Mouse (Mus musculus): ENCODE results near the gene Gm20721. TPM values are rescaled to one million over a fixed set of nuclear protein-coding genes. Genes with fewer than 3 reads are reported as not detected.
A peak's percentile ranks its signal among the peaks of the same experiment; 100 is the strongest.
"Not testable (repeated sequence)": the region's sequence is repeated elsewhere in the genome, so short reads cannot be mapped to it uniquely, and the experiment has no call there.

Gm20721 gene
- polyA plus RNA-seq, 1 experiment from 2014 or later = 8.8 TPM

GRCm38 (mm10) chr2:174328926-174329662 is 17.4 kb downstream of the Gm20721 start:
- peak overlapping the region; percentile 95 for H3K4me3 ChIP-seq
- H3K27ac ChIP-seq (replicated peaks) = peak overlapping the region; percentile 99
- peak overlapping the region; percentile 99 for H3K9ac ChIP-seq (replicated peaks)
- H3K27me3 ChIP-seq = peaks cover 13% of the 10 kb centered on the region; the same call in 1 of the 2 replicates
- H3K4me2 ChIP-seq (replicated peaks) = peak overlapping the region; percentile 68
- 40% methylated on average over 51 of the region's 58 CpGs for WGBS
- no peaks in the 10 kb centered on the region for H3K36me3 ChIP-seq
- H3K9me3 ChIP-seq = no peaks in the 10 kb centered on the region
- peak; percentile 0 for ATAC-seq (ENCODE audit: low FRiP score, low read depth)
- peaks cover 38% of the 10 kb centered on the region for H3K4me1 ChIP-seq

DNA sequence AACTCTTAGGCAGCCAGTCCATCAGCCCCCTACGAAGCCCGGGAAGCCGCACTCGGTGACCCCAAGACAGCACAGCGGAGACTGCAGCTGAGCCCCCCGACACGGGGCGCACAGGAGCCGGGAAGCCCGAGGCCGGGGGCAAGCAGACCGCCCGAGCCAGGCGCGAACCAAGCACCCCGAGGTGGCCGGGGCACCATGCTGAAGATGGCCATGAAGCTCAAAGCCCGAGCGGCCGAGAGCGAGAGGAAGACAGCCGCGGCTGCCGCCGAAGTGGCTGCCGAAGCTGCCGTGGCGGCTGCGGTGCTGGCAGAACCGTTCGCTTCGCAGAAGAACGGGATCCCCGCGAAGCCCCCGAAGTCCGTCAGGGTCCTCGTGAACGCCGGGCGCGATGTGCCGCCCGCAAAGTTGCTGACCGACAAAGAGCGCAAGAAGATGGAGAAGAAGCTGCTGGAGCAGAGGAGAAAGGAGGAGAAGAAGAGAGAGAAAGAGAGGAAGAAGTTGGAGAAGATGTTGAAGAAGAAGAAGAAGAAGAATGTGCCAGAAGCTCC is 18.1 kb downstream of the Gm20721 start:
- H3K9ac ChIP-seq (replicated peaks) = peak overlapping the region; percentile 99; the same call in 1 of the 2 replicates
- peak overlapping the region; percentile 95 for H3K4me3 ChIP-seq
- H3K4me2 ChIP-seq (replicated peaks) = peak overlapping the region; percentile 68
- peak overlapping the region; percentile 99 for H3K27ac ChIP-seq (replicated peaks)
- no peaks in the 10 kb centered on the region for H3K36me3 ChIP-seq
- H3K27me3 ChIP-seq = peaks cover 13% of the 10 kb centered on the region; the same call in 1 of the 2 replicates
- 47% methylated on average over 46 of the region's 46 CpGs for WGBS
- no peak for ATAC-seq (ENCODE audit: low FRiP score, low read depth)
- no peaks in the 10 kb centered on the region for H3K9me3 ChIP-seq
- peaks cover 32% of the 10 kb centered on the region for H3K4me1 ChIP-seq

DNA sequence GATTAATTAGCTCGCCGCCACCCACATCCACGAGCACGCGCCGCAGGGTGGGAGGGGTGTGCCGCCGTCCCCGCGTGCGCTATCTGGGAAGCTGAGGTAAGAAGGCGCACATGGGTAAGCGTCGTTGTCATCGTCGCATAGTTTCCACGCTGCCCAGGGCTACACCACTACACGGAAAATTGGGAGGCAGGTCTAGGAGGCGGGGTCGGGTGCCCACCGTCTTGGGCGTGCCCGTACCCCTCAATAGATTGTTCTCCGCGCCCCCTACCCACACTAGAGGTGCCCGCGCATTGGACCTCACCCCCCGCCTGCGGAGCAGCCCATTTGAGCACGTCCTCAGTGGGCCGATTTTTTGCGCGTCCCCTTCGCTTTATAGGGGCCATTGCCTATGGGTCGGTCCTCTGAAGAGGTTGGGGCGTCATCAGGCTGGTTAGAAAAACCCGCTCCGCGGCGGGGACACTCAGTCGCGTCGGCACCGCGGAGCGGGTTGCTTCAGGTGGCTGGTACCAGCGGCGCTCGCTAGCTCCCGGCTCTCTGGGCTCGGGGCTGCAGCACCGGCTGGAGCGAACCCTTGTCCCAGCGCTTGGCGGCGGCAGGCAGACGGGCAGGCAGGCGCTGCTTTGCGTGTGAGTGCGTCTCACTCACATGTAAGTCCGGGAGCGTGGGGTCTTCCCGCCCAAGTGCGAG is 19.1 kb downstream of the Gm20721 start:
- ATAC-seq (ENCODE audit: low FRiP score, low read depth) = peak; percentile 33
- H3K4me2 ChIP-seq (replicated peaks) = peak overlapping the region; percentile 68
- H3K9ac ChIP-seq (replicated peaks) = peak overlapping the region; percentile 51
- H3K9me3 ChIP-seq = no peaks in the 10 kb centered on the region
- peaks cover 13% of the 10 kb centered on the region; the same call in 1 of the 2 replicates for H3K27me3 ChIP-seq
- H3K36me3 ChIP-seq = no peaks in the 10 kb centered on the region
- peak overlapping the region; percentile 54; the same call in 1 of the 2 replicates for H3K27ac ChIP-seq (replicated peaks)
- WGBS = 62% methylated on average over 64 of the region's 64 CpGs
- peaks cover 23% of the 10 kb centered on the region for H3K4me1 ChIP-seq
- H3K4me3 ChIP-seq = peak overlapping the region; percentile 95

DNA sequence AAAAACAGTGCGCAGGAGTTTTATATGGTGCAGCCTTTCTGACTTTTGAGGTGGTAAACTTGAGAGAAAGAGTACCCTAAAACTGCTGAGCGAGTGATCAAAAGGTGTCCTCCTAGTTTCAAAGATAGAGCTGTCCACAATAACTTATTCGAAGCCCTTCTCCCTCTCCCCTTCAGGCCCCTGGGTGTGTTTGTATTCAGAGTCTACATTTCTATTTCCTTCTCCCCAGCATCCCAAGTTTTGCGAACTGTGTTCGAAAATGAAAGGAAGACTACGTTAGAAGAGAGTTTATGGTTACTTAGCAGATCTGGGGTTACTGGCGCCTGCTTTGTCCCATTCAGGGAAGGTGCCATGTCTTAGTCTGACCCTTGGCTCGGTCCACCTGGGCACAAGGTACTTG is 20.0 kb downstream of the Gm20721 start:
- Histone ChIP-seq H3K4me3 (peak overlapping the region; percentile 95), H3K9ac (replicated peaks) (peak overlapping the region; percentile 51; the same call in 1 of the 2 replicates), H3K27ac (replicated peaks) (no peak overlapping the region), H3K36me3 (no peaks in the 10 kb centered on the region), H3K4me2 (replicated peaks) (peak overlapping the region; percentile 68), H3K4me1 (peaks cover 15% of the 10 kb centered on the region), H3K9me3 (no peaks in the 10 kb centered on the region), H3K27me3 (peaks cover 13% of the 10 kb centered on the region; the same call in 1 of the 2 replicates)
- no peak for ATAC-seq (ENCODE audit: low FRiP score, low read depth)
- 69% methylated on average over 8 of the region's 8 CpGs for WGBS

DNA sequence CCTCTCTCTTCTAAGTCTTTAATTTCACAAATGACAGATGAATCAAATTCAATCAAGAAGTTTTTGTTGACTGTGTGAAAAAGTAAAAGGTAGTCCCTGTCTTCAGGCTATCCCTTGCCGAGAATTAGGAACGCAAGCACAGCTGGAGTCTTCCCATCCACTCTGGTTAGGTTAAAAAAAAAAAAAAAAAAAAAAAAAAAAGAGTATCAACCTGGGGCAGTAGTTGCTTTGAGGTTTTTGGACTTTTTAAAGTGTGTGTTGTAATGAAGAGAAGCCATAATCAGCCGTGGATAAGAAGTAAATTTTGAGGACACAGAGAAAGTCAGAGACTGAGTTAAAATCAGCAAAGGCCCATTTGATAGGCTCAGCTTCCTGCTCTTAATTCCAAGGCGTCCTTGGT is 20.5 kb downstream of the Gm20721 start:
- no peaks in the 10 kb centered on the region for H3K9me3 ChIP-seq
- 58% methylated on average over 4 of the region's 4 CpGs for WGBS
- peaks cover 15% of the 10 kb centered on the region for H3K4me1 ChIP-seq
- peaks cover 13% of the 10 kb centered on the region; the same call in 1 of the 2 replicates for H3K27me3 ChIP-seq
- H3K27ac ChIP-seq (replicated peaks) = no peak overlapping the region
- no peak overlapping the region for H3K4me2 ChIP-seq (replicated peaks)
- H3K9ac ChIP-seq (replicated peaks) = no peak overlapping the region
- ATAC-seq (ENCODE audit: low FRiP score, low read depth) = no peak
- H3K4me3 ChIP-seq = no peak overlapping the region
- H3K36me3 ChIP-seq = no peaks in the 10 kb centered on the region

- Histone ChIP-seq H3K4me2 (replicated peaks) (no peak overlapping the region), H3K4me1 (no peaks in the 10 kb centered on the region), H3K4me3 (no peak overlapping the region), H3K27ac (replicated peaks) (no peak overlapping the region), H3K36me3 (no peaks in the 10 kb centered on the region), H3K9me3 (no peaks in the 10 kb centered on the region), H3K27me3 (no peaks in the 10 kb centered on the region; the same call in 1 of the 2 replicates), H3K9ac (replicated peaks) (no peak overlapping the region)
- ATAC-seq (ENCODE audit: low FRiP score, low read depth) = no peak
- 89% methylated on average over 9 of the region's 9 CpGs for WGBS
Observed at GRCm38 (mm10) chr2:174316661-174317060, 29.9 kb downstream of the Gm20721 start.

DNA sequence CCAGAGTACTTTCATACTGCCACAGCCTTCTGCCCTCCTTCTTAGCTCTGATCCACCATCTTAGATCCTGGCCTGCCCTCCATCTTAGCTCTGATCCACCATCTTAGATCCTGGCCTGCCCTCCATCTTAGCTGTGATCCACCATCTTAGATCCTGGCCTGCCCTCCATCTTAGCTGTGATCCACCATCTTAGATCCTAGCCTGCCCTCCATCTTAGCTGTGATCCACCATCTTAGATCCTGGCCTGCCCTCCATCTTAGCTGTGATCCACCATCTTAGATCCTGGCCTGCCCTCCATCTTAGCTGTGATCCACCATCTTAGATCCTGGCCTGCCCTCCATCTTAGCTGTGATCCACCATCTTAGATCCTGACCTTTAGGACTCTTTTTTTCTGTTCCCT is 31.1 kb downstream of the Gm20721 start:
- not testable (repeated sequence) for H3K27ac ChIP-seq (replicated peaks); H3K9me3 ChIP-seq; H3K9ac ChIP-seq (replicated peaks); H3K27me3 ChIP-seq; H3K36me3 ChIP-seq; ATAC-seq (ENCODE audit: low FRiP score, low read depth); H3K4me3 ChIP-seq; H3K4me1 ChIP-seq; H3K4me2 ChIP-seq (replicated peaks)

DNA sequence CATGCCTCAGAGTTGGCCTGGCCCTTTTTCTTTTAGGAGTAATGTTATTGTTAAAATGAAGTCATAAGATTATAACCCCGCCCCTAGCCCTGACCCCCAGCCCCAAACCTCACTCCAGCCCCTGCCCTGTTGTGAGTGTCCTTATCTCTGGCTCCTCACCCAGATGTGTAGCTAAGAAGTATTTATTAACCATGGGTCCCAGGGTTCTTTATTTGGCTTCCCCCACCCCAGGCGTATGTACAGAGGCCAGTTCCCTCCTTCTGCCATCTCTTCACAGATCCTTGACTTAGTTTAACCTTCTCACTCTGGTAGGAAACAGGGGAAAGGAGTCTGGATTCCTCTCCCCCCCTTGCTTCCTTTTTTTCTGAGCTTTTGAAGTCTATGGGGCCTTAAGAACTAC is 33.9 kb downstream of the Gm20721 start:
- Histone ChIP-seq H3K36me3 (no peaks in the 10 kb centered on the region), H3K4me3 (no peak overlapping the region), H3K9me3 (no peaks in the 10 kb centered on the region), H3K27ac (replicated peaks) (no peak overlapping the region), H3K4me1 (0 out of 2 replicates have a peak, but pooled peaks cover 4% of the 10 kb centered on the region), H3K9ac (replicated peaks) (no peak overlapping the region), H3K4me2 (replicated peaks) (no peak overlapping the region), H3K27me3 (no peaks in the 10 kb centered on the region; the same call in 1 of the 2 replicates)
- WGBS = 75% methylated on average over 2 of the region's 2 CpGs
- ATAC-seq (ENCODE audit: low FRiP score, low read depth) = no peak; the same call in 1 of the 2 replicates

DNA sequence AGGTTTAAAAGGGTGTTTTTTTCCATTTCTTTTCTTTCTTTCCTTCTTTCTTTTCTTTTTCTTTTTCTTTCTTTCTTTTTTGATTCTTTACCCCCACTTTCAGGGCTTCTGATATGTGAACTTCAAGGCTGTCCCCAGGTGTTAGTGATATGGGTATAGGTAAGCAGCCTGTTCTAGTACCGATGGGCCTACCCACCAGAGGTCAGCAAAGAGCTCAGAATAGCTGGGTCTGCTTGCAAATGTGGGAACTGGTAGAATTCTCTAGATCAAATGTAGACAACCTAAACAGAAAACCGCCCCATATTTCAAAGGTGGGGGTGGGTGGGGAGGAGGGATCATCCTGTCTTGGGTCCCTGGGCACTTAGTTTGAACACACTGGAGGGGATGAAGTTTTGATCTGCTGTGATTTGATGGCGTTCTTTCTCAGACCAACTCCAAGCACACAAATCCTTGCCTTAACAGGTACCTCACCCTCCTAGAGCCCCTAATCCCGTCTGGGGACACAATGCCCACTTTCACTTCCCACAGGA is 34.3 kb downstream of the Gm20721 start:
- Histone ChIP-seq H3K4me2 (replicated peaks) (no peak overlapping the region), H3K36me3 (no peaks in the 10 kb centered on the region), H3K9ac (replicated peaks) (no peak overlapping the region), H3K27me3 (no peaks in the 10 kb centered on the region; the same call in 1 of the 2 replicates), H3K27ac (replicated peaks) (no peak overlapping the region), H3K9me3 (no peaks in the 10 kb centered on the region), H3K4me3 (no peak overlapping the region), H3K4me1 (0 out of 2 replicates have a peak, but pooled peaks cover 4% of the 10 kb centered on the region)
- 35% methylated on average over 4 of the region's 4 CpGs for WGBS
- ATAC-seq (ENCODE audit: low FRiP score, low read depth) = peak; percentile 61

GRCm38 (mm10) chr2:174311613-174312012 is 34.9 kb downstream of the Gm20721 start:
- Histone ChIP-seq H3K4me2 (replicated peaks) (no peak overlapping the region), H3K27me3 (no peaks in the 10 kb centered on the region; the same call in 1 of the 2 replicates), H3K4me3 (no peak overlapping the region), H3K36me3 (no peaks in the 10 kb centered on the region), H3K4me1 (0 out of 2 replicates have a peak, but pooled peaks cover 4% of the 10 kb centered on the region), H3K9ac (replicated peaks) (no peak overlapping the region), H3K27ac (replicated peaks) (no peak overlapping the region), H3K9me3 (no peaks in the 10 kb centered on the region)
- WGBS = 54% methylated on average over 1 of the region's 1 CpGs
- ATAC-seq (ENCODE audit: low FRiP score, low read depth) = peak; percentile 32; the same call in 1 of the 2 replicates

DNA sequence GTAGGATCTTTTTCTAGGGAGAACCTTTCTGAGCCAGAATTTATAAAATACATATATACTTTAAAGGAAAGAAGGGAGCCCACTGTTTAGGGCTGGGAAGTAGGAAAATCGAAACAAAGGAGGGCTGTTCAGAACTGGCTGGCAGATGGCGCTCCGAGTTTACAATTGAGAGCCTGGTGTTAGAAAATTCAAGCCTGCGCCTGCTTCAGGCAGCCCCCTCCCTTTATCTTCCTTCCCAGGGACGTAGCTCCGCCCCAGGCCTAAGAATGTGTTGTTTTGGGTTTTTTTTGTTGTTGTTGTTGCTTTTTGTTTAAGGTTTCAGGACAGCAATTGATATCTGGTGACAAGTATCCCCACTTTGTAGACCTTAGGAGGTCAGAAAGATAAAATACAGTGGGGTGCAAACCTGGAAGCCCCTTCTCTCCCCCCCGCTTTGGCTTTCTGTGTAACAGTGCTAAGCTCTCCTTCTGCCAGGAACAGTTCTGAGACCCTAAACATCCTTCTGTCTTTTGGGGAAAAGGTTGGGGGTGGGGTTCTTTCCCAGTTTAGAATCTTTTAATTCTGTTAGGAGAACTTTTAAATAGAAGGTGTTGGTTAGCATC is 35.5 kb downstream of the Gm20721 start:
- Histone ChIP-seq H3K9ac (replicated peaks) (no peak overlapping the region; the same call in 1 of the 2 replicates), H3K9me3 (no peaks in the 10 kb centered on the region), H3K27me3 (no peaks in the 10 kb centered on the region; the same call in 1 of the 2 replicates), H3K4me1 (0 out of 2 replicates have a peak, but pooled peaks cover 4% of the 10 kb centered on the region), H3K36me3 (no peaks in the 10 kb centered on the region), H3K27ac (replicated peaks) (no peak overlapping the region), H3K4me2 (replicated peaks) (no peak overlapping the region), H3K4me3 (no peak overlapping the region)
- WGBS = 12% methylated on average over 7 of the region's 7 CpGs
- peak; percentile 82 for ATAC-seq (ENCODE audit: low FRiP score, low read depth)
